Mouse (Mus musculus): ENCODE results near the gene Zfp808.
"Not testable (repeated sequence)": the region's sequence is repeated elsewhere in the genome, so short reads cannot be mapped to it uniquely, and the experiment has no call there.

GRCm38 (mm10) chr13:62255226-62255625, 125.5 kb downstream of the Zfp808 start:
- TF ChIP-seq CTCF (IDR thresholded peaks at IDR 0.05; ENCODE audit: control insufficient read depth, insufficient read depth, insufficient read length); CEBPB (IDR thresholded peaks at IDR 0.05; ENCODE audit: low read depth); MAX (IDR thresholded peaks at IDR 0.05): not testable (repeated sequence)
